Mouse (Mus musculus) liver, embryonic 11.5 days (tissue): ENCODE results near the gene Urgcp. TPM values are rescaled to one million over a fixed set of nuclear protein-coding genes. Genes with fewer than 3 reads are reported as not detected.

ENCODE experiments used
- ATAC-seq: fragments of 200-750 bp; cut with Nextera tagmentation; replicated peaks from 2 replicates; pipeline ENCODE4 v1.8.0; 2017; ENCODE audit warnings: moderate number of reproducible peaks, mild to moderate bottlenecking, moderate TSS enrichment, moderate library complexity; ENCODE audit not compliant: low FRiP score
- DNase-seq: peaks from one replicate; pipeline ENCODE4 v3.0.0-alpha.2; 2017; ENCODE audit warnings: low spot score
- H3K27ac ChIP-seq: fragments of 300-500 bp; sonication (generic); 2 replicates; pipeline ENCODE4 v1.5.1; 2014; ENCODE audit warnings: mild to moderate bottlenecking, low read depth, low read length, control low read depth
- H3K27me3 ChIP-seq: fragments of 300-500 bp; sonication (generic); replicated peaks from 2 replicates; pipeline ENCODE4 v1.6.1; 2014; ENCODE audit warnings: low read length, mixed read lengths; ENCODE audit not compliant: control insufficient read depth, insufficient read depth
- H3K36me3 ChIP-seq: fragments of 300-500 bp; sonication (generic); 2 replicates; pipeline ENCODE4 v1.6.1; 2014; ENCODE audit warnings: mild to moderate bottlenecking, low read length, moderate library complexity, mixed read lengths; ENCODE audit not compliant: control insufficient read depth, insufficient read depth
- H3K4me1 ChIP-seq: fragments of 300-500 bp; sonication (generic); replicated peaks from 2 replicates; pipeline ENCODE4 v1.6.1; 2014; ENCODE audit warnings: low read length, mixed read lengths; ENCODE audit not compliant: control insufficient read depth, insufficient read depth
- H3K4me2 ChIP-seq: fragments of 300-500 bp; sonication (generic); 2 replicates; pipeline ENCODE4 v1.6.1; 2014; ENCODE audit warnings: mild to moderate bottlenecking, control low read depth, moderate library complexity
- H3K4me3 ChIP-seq: fragments of 300-500 bp; sonication (generic); 2 replicates; pipeline ENCODE4 v1.5.1; 2014; ENCODE audit warnings: low read depth, low read length, control low read depth
- H3K9ac ChIP-seq: fragments of 300-500 bp; sonication (generic); 2 replicates; pipeline ENCODE4 v1.6.1; 2014; ENCODE audit warnings: low read depth, low read length, control low read depth
- H3K9me3 ChIP-seq: fragments of 300-500 bp; sonication (generic); 2 replicates; pipeline ENCODE4 v1.6.1; 2016; ENCODE audit warnings: low read length, inconsistent platforms, mixed read lengths; ENCODE audit not compliant: control insufficient read depth
- WGBS: fragments of 180-500 bp; shearing (Covaris S2); extraction: QIAGEN DNeasy Blood & Tissue Kit; methylation state at CpG from one replicate; pipeline ENCODE4 v1.1.7; 2014; 5-methylcytosine and 5-hydroxymethylcytosine counted together
- polyA plus RNA-seq: library from polyadenylated mRNA; unstranded; fragments of >200 nt; fragmentation: Nextera tagmentation; extraction: Ambion mirVana; gene quantifications from 2 replicates; pipeline ENCODE4 v1.2.1, GENCODE M21; 2014

The Urgcp gene
- polyA plus RNA-seq, 1 experiment from 2014 or later: 17.1 TPM

- no peak overlapping the region for H3K4me2 ChIP-seq
- ATAC-seq (no peak), DNase-seq (no peak)
- H3K36me3 ChIP-seq: peaks cover 18% of the 10 kb centered on the region
- no peak overlapping the region for H3K4me3 ChIP-seq
- no peaks in the 10 kb centered on the region for H3K9me3 ChIP-seq
- WGBS: 90% methylated on average over 9 of the region's 9 CpGs
- H3K9ac ChIP-seq: no peak overlapping the region
- no peak overlapping the region for H3K27ac ChIP-seq
- H3K27me3 ChIP-seq: no peaks in the 10 kb centered on the region
- no peaks in the 10 kb centered on the region for H3K4me1 ChIP-seq
Measured at GRCm38 (mm10) chr11:5715179-5715578, 47.0 kb downstream of the Urgcp start.

GRCm38 (mm10) chr11:5707530-5708353 lies 54.4 kb downstream of the Urgcp start:
- Histone ChIP-seq H3K4me1 (peaks cover 10% of the 10 kb centered on the region), H3K9ac (peak overlapping the region; percentile 85), H3K9me3 (no peaks in the 10 kb centered on the region), H3K4me2 (peak overlapping the region; percentile 73), H3K36me3 (peaks cover 13% of the 10 kb centered on the region), H3K4me3 (peak overlapping the region; percentile 76), H3K27ac (peak overlapping the region; percentile 56; the same call in 1 of the 2 replicates), H3K27me3 (no peaks in the 10 kb centered on the region)
- DNase-seq (peak; percentile 92), ATAC-seq (peak; percentile 93)
- 18% methylated on average over 48 of the region's 50 CpGs for WGBS

GRCm38 (mm10) chr11:5706874-5707529 lies 55.2 kb downstream of the Urgcp start:
- peak; percentile 71 for ATAC-seq

GRCm38 (mm10) chr11:5705972-5706371 lies 56.2 kb downstream of the Urgcp start:
- Histone ChIP-seq H3K4me3 (peak overlapping the region; percentile 76), H3K4me2 (peak overlapping the region; percentile 73), H3K4me1 (peaks cover 10% of the 10 kb centered on the region), H3K9ac (peak overlapping the region; percentile 85), H3K27ac (no peak overlapping the region), H3K9me3 (no peaks in the 10 kb centered on the region), H3K27me3 (no peaks in the 10 kb centered on the region), H3K36me3 (peaks cover 14% of the 10 kb centered on the region)
- ATAC-seq: no peak
- 93% methylated on average over 9 of the region's 9 CpGs for WGBS
- DNase-seq: no peak

More at GRCm38 (mm10) chr11:5706874-5707529, 55.2 kb downstream of the Urgcp start:
- under 1% methylated on average over 43 of the region's 43 CpGs for WGBS
- peak; percentile 67 for DNase-seq
- peak overlapping the region; percentile 85 for H3K9ac ChIP-seq
- peak overlapping the region; percentile 56; the same call in 1 of the 2 replicates for H3K27ac ChIP-seq
- no peaks in the 10 kb centered on the region for H3K27me3 ChIP-seq
- peak overlapping the region; percentile 73 for H3K4me2 ChIP-seq
- no peaks in the 10 kb centered on the region for H3K9me3 ChIP-seq
- peaks cover 14% of the 10 kb centered on the region for H3K36me3 ChIP-seq
- H3K4me1 ChIP-seq: peaks cover 10% of the 10 kb centered on the region
- H3K4me3 ChIP-seq: peak overlapping the region; percentile 76

- peaks cover 14% of the 10 kb centered on the region for H3K36me3 ChIP-seq
- ATAC-seq (no peak), DNase-seq (no peak)
- H3K9me3 ChIP-seq: no peaks in the 10 kb centered on the region
- no peaks in the 10 kb centered on the region for H3K27me3 ChIP-seq
- no peak overlapping the region for H3K9ac ChIP-seq
- H3K27ac ChIP-seq: no peak overlapping the region
- H3K4me1 ChIP-seq: peaks cover 10% of the 10 kb centered on the region
- WGBS: 91% methylated on average over 1 of the region's 1 CpGs
- no peak overlapping the region for H3K4me2 ChIP-seq
- no peak overlapping the region for H3K4me3 ChIP-seq
Measured at GRCm38 (mm10) chr11:5703341-5703740, 58.8 kb downstream of the Urgcp start.

GRCm38 (mm10) chr11:5702957-5703332 lies 59.2 kb downstream of the Urgcp start:
- no peak for ATAC-seq
- H3K4me3 ChIP-seq: no peak overlapping the region
- WGBS: 91% methylated on average over 6 of the region's 6 CpGs

GRCm38 (mm10) chr11:5702271-5702956 lies 59.8 kb downstream of the Urgcp start:
- Histone ChIP-seq H3K9ac (no peak overlapping the region), H3K9me3 (no peaks in the 10 kb centered on the region), H3K27ac (no peak overlapping the region), H3K27me3 (no peaks in the 10 kb centered on the region), H3K4me1 (peaks cover 10% of the 10 kb centered on the region), H3K36me3 (peaks cover 14% of the 10 kb centered on the region), H3K4me2 (no peak overlapping the region), H3K4me3 (no peak overlapping the region)
- ATAC-seq: no peak
- DNase-seq: no peak
- WGBS: 77% methylated on average over 5 of the region's 5 CpGs

More at GRCm38 (mm10) chr11:5702957-5703332, 59.2 kb downstream of the Urgcp start:
- H3K4me2 ChIP-seq: no peak overlapping the region
- peaks cover 14% of the 10 kb centered on the region for H3K36me3 ChIP-seq
- H3K27ac ChIP-seq: no peak overlapping the region
- H3K9me3 ChIP-seq: no peaks in the 10 kb centered on the region
- DNase-seq: no peak
- no peak overlapping the region for H3K9ac ChIP-seq
- H3K4me1 ChIP-seq: peaks cover 10% of the 10 kb centered on the region
- no peaks in the 10 kb centered on the region for H3K27me3 ChIP-seq

GRCm38 (mm10) chr11:5701821-5702220 lies 60.4 kb downstream of the Urgcp start:
- Histone ChIP-seq H3K4me2 (no peak overlapping the region), H3K27ac (no peak overlapping the region), H3K27me3 (no peaks in the 10 kb centered on the region), H3K36me3 (peaks cover 14% of the 10 kb centered on the region), H3K9ac (no peak overlapping the region), H3K4me3 (no peak overlapping the region), H3K9me3 (no peaks in the 10 kb centered on the region), H3K4me1 (peaks cover 10% of the 10 kb centered on the region)
- DNase-seq: no peak
- 91% methylated on average over 1 of the region's 1 CpGs for WGBS
- no peak for ATAC-seq
